Mouse (Mus musculus) midbrain, embryonic 10.5 days (tissue): Measurements from ENCODE around the gene Zfp13. TPM values are rescaled to one million over a fixed set of nuclear protein-coding genes. Genes with fewer than 3 reads are reported as not detected.
A peak's percentile ranks its signal among the peaks of the same experiment; 100 is the strongest.
"Not testable (repeated sequence)": the region's sequence is repeated elsewhere in the genome, so short reads cannot be mapped to it uniquely, and the experiment has no call there.

ENCODE experiments used
- DNase-seq: peaks from one replicate; pipeline ENCODE4 v3.0.0-alpha.2; 2017; ENCODE audit warnings: low spot score
- H3K27ac ChIP-seq: fragments of 300-500 bp; sonication (generic); replicated peaks from 2 replicates; pipeline ENCODE4 v1.5.1; 2016; ENCODE audit warnings: mild to moderate bottlenecking
- H3K27me3 ChIP-seq: fragments of 300-500 bp; sonication (generic); 2 replicates; pipeline ENCODE4 v1.6.1; 2016; ENCODE audit warnings: low read depth, mild to moderate bottlenecking; ENCODE audit not compliant: poor library complexity, severe bottlenecking
- H3K36me3 ChIP-seq: fragments of 300-500 bp; sonication (generic); 2 replicates; pipeline ENCODE4 v1.6.1; 2016; ENCODE audit warnings: mild to moderate bottlenecking, moderate library complexity
- H3K4me1 ChIP-seq: fragments of 300-500 bp; sonication (generic); 2 replicates; pipeline ENCODE4 v1.6.1; 2016
- H3K4me3 ChIP-seq: fragments of 300-500 bp; sonication (generic); 2 replicates; pipeline ENCODE4 v1.5.1; 2016; ENCODE audit warnings: mild to moderate bottlenecking, moderate library complexity
- H3K9me3 ChIP-seq: fragments of 300-500 bp; sonication (generic); replicated peaks from 2 replicates; pipeline ENCODE4 v1.6.1; 2016; ENCODE audit warnings: mild to moderate bottlenecking
- WGBS: fragments of 180-500 bp; shearing (Covaris S2); methylation state at CpG from one replicate; pipeline ENCODE4 v1.1.7; 2016; 5-methylcytosine and 5-hydroxymethylcytosine counted together
- polyA plus RNA-seq: library from polyadenylated mRNA; unstranded; fragments of >200 nt; fragmentation: Nextera tagmentation; extraction: Ambion mirVana; gene quantifications from 2 replicates; pipeline ENCODE4 v1.2.1, GENCODE M21; 2016

Gene Zfp13
- polyA plus RNA-seq, 1 experiment from 2014 or later: 19.8 TPM

GRCm38 (mm10) chr17:23543983-23544382, 55.3 kb downstream of the Zfp13 start:
- Histone ChIP-seq H3K4me1 (peaks cover 31% of the 10 kb centered on the region), H3K4me3 (no peak overlapping the region), H3K27me3 (peaks cover 38% of the 10 kb centered on the region), H3K9me3 (no peaks in the 10 kb centered on the region), H3K36me3 (no peaks in the 10 kb centered on the region), H3K27ac (no peak overlapping the region)
- WGBS: 79% methylated on average over 4 of the region's 4 CpGs
- DNase-seq: no peak

GRCm38 (mm10) chr17:23543325-23543724, 56.0 kb downstream of the Zfp13 start:
- peak; percentile 11 for DNase-seq
- Histone ChIP-seq H3K4me1 (peaks cover 31% of the 10 kb centered on the region), H3K27ac (no peak overlapping the region), H3K36me3 (no peaks in the 10 kb centered on the region), H3K4me3 (no peak overlapping the region), H3K9me3 (no peaks in the 10 kb centered on the region), H3K27me3 (peaks cover 44% of the 10 kb centered on the region)
- WGBS: 56% methylated on average over 5 of the region's 5 CpGs

GRCm38 (mm10) chr17:23542835-23543234, 56.5 kb downstream of the Zfp13 start:
- Histone ChIP-seq H3K4me1 (peaks cover 36% of the 10 kb centered on the region), H3K4me3 (no peak overlapping the region), H3K36me3 (no peaks in the 10 kb centered on the region), H3K27ac (no peak overlapping the region), H3K9me3 (no peaks in the 10 kb centered on the region), H3K27me3 (peaks cover 49% of the 10 kb centered on the region)
- WGBS: 54% methylated on average over 4 of the region's 4 CpGs
- DNase-seq: no peak

GRCm38 (mm10) chr17:23542004-23542720, 57.1 kb downstream of the Zfp13 start:
- H3K27ac ChIP-seq: 0 out of 2 replicates have a peak overlapping the region, but pooled peaks have one; percentile 23
- H3K4me1 ChIP-seq: peaks cover 40% of the 10 kb centered on the region
- H3K4me3 ChIP-seq: peak overlapping the region; percentile 39
- H3K27me3 ChIP-seq: peaks cover 56% of the 10 kb centered on the region
- H3K9me3 ChIP-seq: no peaks in the 10 kb centered on the region
- 12% methylated on average over 12 of the region's 12 CpGs for WGBS
- H3K36me3 ChIP-seq: no peaks in the 10 kb centered on the region
- peak; percentile 24 for DNase-seq

GRCm38 (mm10) chr17:23540605-23541475, 58.4 kb downstream of the Zfp13 start:
- peaks cover 40% of the 10 kb centered on the region for H3K4me1 ChIP-seq
- 7% methylated on average over 31 of the region's 31 CpGs for WGBS
- no peaks in the 10 kb centered on the region for H3K36me3 ChIP-seq
- no peak overlapping the region; the same call in 1 of the 2 replicates for H3K27ac ChIP-seq
- H3K27me3 ChIP-seq: peaks cover 60% of the 10 kb centered on the region
- peak; percentile 59 for DNase-seq
- H3K9me3 ChIP-seq: no peaks in the 10 kb centered on the region
- peak overlapping the region; percentile 46 for H3K4me3 ChIP-seq

- 41% methylated on average over 3 of the region's 3 CpGs for whole genome bisulfite sequencing
- Histone ChIP-seq H3K36me3 (no peaks in the 10 kb centered on the region), H3K27ac (no peak overlapping the region), H3K4me1 (peaks cover 40% of the 10 kb centered on the region), H3K9me3 (no peaks in the 10 kb centered on the region), H3K4me3 (peak overlapping the region; percentile 46), H3K27me3 (peaks cover 61% of the 10 kb centered on the region)
- DNase-seq: no peak
Measured at GRCm38 (mm10) chr17:23540106-23540505, 59.2 kb downstream of the Zfp13 start.

GRCm38 (mm10) chr17:23539608-23540007, 59.7 kb downstream of the Zfp13 start:
- no peak overlapping the region for H3K4me3 ChIP-seq
- no peaks in the 10 kb centered on the region for H3K36me3 ChIP-seq
- WGBS: 86% methylated on average over 5 of the region's 5 CpGs
- DNase-seq: peak; percentile 11
- H3K9me3 ChIP-seq: no peaks in the 10 kb centered on the region
- H3K27ac ChIP-seq: no peak overlapping the region
- peaks cover 66% of the 10 kb centered on the region for H3K27me3 ChIP-seq
- H3K4me1 ChIP-seq: peaks cover 44% of the 10 kb centered on the region

GRCm38 (mm10) chr17:23538299-23539015, 60.8 kb downstream of the Zfp13 start:
- Histone ChIP-seq H3K27ac (no peak overlapping the region), H3K4me3 (peak overlapping the region; percentile 51), H3K4me1 (peaks cover 45% of the 10 kb centered on the region), H3K9me3 (no peaks in the 10 kb centered on the region), H3K27me3 (peaks cover 72% of the 10 kb centered on the region), H3K36me3 (no peaks in the 10 kb centered on the region)
- DNase-seq: peak; percentile 53
- WGBS: 10% methylated on average over 21 of the region's 21 CpGs

- peak; percentile 52 for DNase-seq
- H3K4me1 ChIP-seq: peaks cover 40% of the 10 kb centered on the region
- WGBS: 3% methylated on average over 27 of the region's 27 CpGs
- H3K4me3 ChIP-seq: peak overlapping the region; percentile 51
- peaks cover 65% of the 10 kb centered on the region for H3K27me3 ChIP-seq
- H3K36me3 ChIP-seq: no peaks in the 10 kb centered on the region
- H3K9me3 ChIP-seq: no peaks in the 10 kb centered on the region
- no peak overlapping the region for H3K27ac ChIP-seq
Measured at GRCm38 (mm10) chr17:23537554-23538255, 61.6 kb downstream of the Zfp13 start.

- 1% methylated on average over 18 of the region's 29 CpGs for WGBS
- not testable (repeated sequence) for H3K9me3 ChIP-seq, H3K27ac ChIP-seq, H3K36me3 ChIP-seq
- Histone ChIP-seq H3K4me1 (peaks cover 18% of the 10 kb centered on the region), H3K4me3 (peak overlapping the region; percentile 38), H3K27me3 (peaks cover 48% of the 10 kb centered on the region)
- DNase-seq: peak; percentile 55
Measured at GRCm38 (mm10) chr17:23535046-23535788, 64.1 kb downstream of the Zfp13 start.

GRCm38 (mm10) chr17:23533591-23534490, 65.4 kb downstream of the Zfp13 start:
- Histone ChIP-seq H3K27me3 (peaks cover 34% of the 10 kb centered on the region), H3K4me1 (peaks cover 18% of the 10 kb centered on the region), H3K4me3 (peak overlapping the region; percentile 32)
- H3K36me3 ChIP-seq, H3K27ac ChIP-seq, H3K9me3 ChIP-seq: not testable (repeated sequence)
- DNase-seq: peak; percentile 17
- 7% methylated on average over 11 of the region's 23 CpGs for WGBS
